Comparison of ENCODE assay signal across 10 mouse cellular contexts in the genomic region with DNA sequence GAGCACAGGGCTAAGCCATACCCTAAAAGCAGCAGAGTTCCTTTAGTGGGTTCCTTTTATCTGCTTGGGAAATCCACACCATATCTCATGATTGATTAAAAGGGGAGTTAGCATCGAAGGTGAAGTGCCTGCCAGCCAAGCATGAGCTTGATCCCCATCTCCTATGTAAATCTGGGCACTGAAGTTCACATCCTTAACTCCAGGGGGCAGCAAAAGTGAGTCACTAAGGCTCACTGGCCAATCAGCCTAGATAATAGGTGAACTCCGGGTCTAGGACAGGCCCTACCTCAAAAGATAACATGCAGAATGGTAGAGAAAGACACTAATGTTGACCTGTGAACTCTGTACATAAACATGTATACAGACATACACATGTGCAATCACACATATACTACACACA. TPM values are rescaled to one million over a fixed set of nuclear protein-coding genes. Genes with fewer than 3 reads are reported as not detected.
DNase-seq lines count a peak whose midpoint lies in the region; ATAC-seq and TF ChIP-seq lines count a peak whose summit lies in the region.
"Had no signal": no experiment of that assay in that cellular context is flagged by ENCODE, and none has a peak within 500 bp of the region (broad histone marks: within the 10 kb centered on the region; RNA-seq: fewer than 3 reads in every experiment).

No protein-coding gene starts in this region.

- H3K9ac ChIP-seq in liver, embryonic 14.5 days (replicated peaks), result no peak overlapping the region
- H3K9ac ChIP-seq: heart, embryonic 12.5 days; lung, embryonic 15.5 days had no signal

- no peaks in the 10 kb centered on the region for H3K9me3 ChIP-seq in liver, embryonic 14.5 days (ENCODE audit: control insufficient read depth, low read length)
- H3K9me3 ChIP-seq: heart, embryonic 12.5 days; lung, embryonic 15.5 days had no signal

- TF ChIP-seq POLR2A in thymus, adult 2 months (IDR thresholded peaks at IDR 0.05; ENCODE audit: control insufficient read depth, extremely low read depth, insufficient read depth, low read length, poor library complexity), result no peak

- no peaks in the 10 kb centered on the region for H3K36me3 ChIP-seq in thymus, adult 2 months (ENCODE audit: control insufficient read depth, insufficient read depth, low read length)
- H3K36me3 ChIP-seq in liver, embryonic 14.5 days (replicated peaks; ENCODE audit: control insufficient read depth, insufficient read depth, low read depth), result no peaks in the 10 kb centered on the region
- H3K36me3 ChIP-seq: heart, embryonic 12.5 days; lung, embryonic 15.5 days had no signal

- no peak overlapping the region for H3K4me3 ChIP-seq in thymus, adult 2 months (ENCODE audit: control insufficient read depth, insufficient read depth, low read length)
- H3K4me3 ChIP-seq in liver, embryonic 14.5 days (ENCODE audit: insufficient read depth in 1 of 2, low read depth in 2 of 2, low read length in 2 of 2), result no peak overlapping the region
- H3K4me3 ChIP-seq: heart, embryonic 12.5 days; lung, embryonic 15.5 days had no signal

- no peak for TF ChIP-seq CTCF in thymus, adult 2 months (IDR thresholded peaks at IDR 0.05; ENCODE audit: borderline replicate concordance, control insufficient read depth, extremely low read depth, insufficient read depth, low read length, poor library complexity)
- TF ChIP-seq CTCF in liver, embryonic 14.5 days (IDR thresholded peaks at IDR 0.05; ENCODE audit: low read depth), result peak; percentile 62

- no peak overlapping the region for H3K27ac ChIP-seq in thymus, adult 2 months (ENCODE audit: control insufficient read depth, insufficient read depth, low read length)
- no peak overlapping the region for H3K27ac ChIP-seq in liver, embryonic 14.5 days
- H3K27ac ChIP-seq: lung, embryonic 15.5 days had no signal

- H3K4me2 ChIP-seq in liver, embryonic 14.5 days (ENCODE audit: low read depth), result no peak overlapping the region
- H3K4me2 ChIP-seq: heart, embryonic 12.5 days; lung, embryonic 15.5 days had no signal

- intact Hi-C loops in heart, postnatal 25 days (cut with DNase I), result no loop called here

- no peak for TF ChIP-seq EP300 in liver, embryonic 14.5 days (IDR thresholded peaks at IDR 0.05; ENCODE audit: low read depth)

- no peaks in the 10 kb centered on the region for H3K27me3 ChIP-seq in thymus, adult 2 months (ENCODE audit: control insufficient read depth, insufficient read depth, low read length)
- no peaks in the 10 kb centered on the region for H3K27me3 ChIP-seq in liver, embryonic 14.5 days (ENCODE audit: control insufficient read depth, insufficient read depth, low read length)
- H3K27me3 ChIP-seq: heart, embryonic 12.5 days; lung, embryonic 15.5 days had no signal

- ATAC-seq in liver, embryonic 14.5 days (ENCODE audit: insufficient read depth), result no peak
- ATAC-seq in monocyte, adult 5-6 weeks (replicated peaks; ENCODE audit: insufficient number of reproducible peaks, low FRiP score, low TSS enrichment, poor library complexity, severe bottlenecking), result no peak

- 75% methylated on average over 2 of the region's 2 CpGs for WGBS in thymus, adult 2 months
- WGBS in liver, embryonic 14.5 days (ENCODE audit: insufficient replicate concordance), result 31% methylated on average over 2 of the region's 2 CpGs

- H3K4me1 ChIP-seq in thymus, adult 2 months (replicated peaks; ENCODE audit: control insufficient read depth, insufficient read depth, low read length), result no peaks in the 10 kb centered on the region
- H3K4me1 ChIP-seq in liver, embryonic 14.5 days (replicated peaks; ENCODE audit: control insufficient read depth in 2 of 2, insufficient read depth in 2 of 2, low read length in 1 of 2), result no peaks in the 10 kb centered on the region
- H3K4me1 ChIP-seq: heart, embryonic 12.5 days; lung, embryonic 15.5 days had no signal

- peak; percentile 28 for DNase-seq in heart, adult 11 months
- no peak for DNase-seq in heart, postnatal 25 days (ENCODE audit: low spot score)
- peak; percentile 3 for DNase-seq in thymus, adult 2 months
- no peak for DNase-seq in thymus, adult 18-20 months
- no peak for DNase-seq in liver, embryonic 14.5 days (ENCODE audit: low read depth in 3 of 3, low spot score in 3 of 3)
- DNase-seq in T-cell, adult 2 months (ENCODE audit: low spot score), result no peak
- no peak for DNase-seq in right cerebral cortex, adult 2 months (ENCODE audit: low spot score in 2 of 2)

RNA-seq across cellular contexts. Expression of a gene that starts 30.3 kb away (rescaled TPM):
- 10 to 100 TPM; 34.6 to 39.7 TPM for total RNA-seq in heart, postnatal 25 days (2021)
- polyA plus RNA-seq in thymus, adult 2 months (2012; rRNA removed), result 4.8 and 4.9 TPM in 2 replicates
- polyA plus RNA-seq in liver, embryonic 14.5 days (2012; rRNA removed), result 5.7 and 6.4 TPM in 2 replicates
- polyA plus RNA-seq in liver, embryonic 14.5 days (2014; fragmentation: Nextera tagmentation; extraction: Ambion mirVana), result 15.2 and 15.9 TPM in 2 replicates
- 2.3 to 7.2 TPM (median 4.9 TPM) in 3 replicates for total RNA-seq in monocyte, adult 5-6 weeks (2017)

Comparison
In these comparisons a context has a peak if more than half of its experiments do, and no peak if none do; other contexts are left out.
1. DNase-seq: peak in heart, adult 11 months (single experiment) and thymus, adult 2 months (single experiment); none in heart, postnatal 25 days (single experiment), thymus, adult 18-20 months (0 of 2), liver, embryonic 14.5 days (0 of 3), T-cell, adult 2 months (single experiment) and right cerebral cortex, adult 2 months (0 of 2).